Mouse (Mus musculus): ENCODE data around the gene Tmem120b. TPM values are rescaled to one million over a fixed set of nuclear protein-coding genes. Genes with fewer than 3 reads are reported as not detected.

The Tmem120b gene
- polyA plus RNA-seq, 1 experiment from 2014 or later: 20.7 TPM

- H3K4me2 ChIP-seq: no peak overlapping the region
- ATAC-seq (ENCODE audit: low FRiP score, low read depth): no peak
- no peak overlapping the region for H3K4me3 ChIP-seq
- H3K9ac ChIP-seq: no peak overlapping the region
- 77% methylated on average over 8 of the region's 8 CpGs for WGBS
- H3K9me3 ChIP-seq: no peaks in the 10 kb centered on the region
- peaks cover 5% of the 10 kb centered on the region for H3K36me3 ChIP-seq
- H3K27ac ChIP-seq (replicated peaks): no peak overlapping the region
- no peaks in the 10 kb centered on the region for H3K4me1 ChIP-seq (replicated peaks)
- no peaks in the 10 kb centered on the region for H3K27me3 ChIP-seq
Measured at GRCm38 (mm10) chr5:123103556-123103955, 35.3 kb downstream of the Tmem120b start.

- 85% methylated on average over 6 of the region's 6 CpGs for WGBS
- no peak overlapping the region for H3K4me2 ChIP-seq
- no peaks in the 10 kb centered on the region for H3K9me3 ChIP-seq
- H3K27ac ChIP-seq (replicated peaks): no peak overlapping the region
- peaks cover 11% of the 10 kb centered on the region for H3K4me1 ChIP-seq (replicated peaks)
- ATAC-seq (ENCODE audit: low FRiP score, low read depth): no peak
- no peak overlapping the region for H3K4me3 ChIP-seq
- H3K9ac ChIP-seq: no peak overlapping the region
- peaks cover 3% of the 10 kb centered on the region; the same call in 1 of the 2 replicates for H3K36me3 ChIP-seq
- H3K27me3 ChIP-seq: no peaks in the 10 kb centered on the region
Measured at GRCm38 (mm10) chr5:123104769-123105168, 36.6 kb downstream of the Tmem120b start.

GRCm38 (mm10) chr5:123109452-123110203 lies 41.4 kb downstream of the Tmem120b start:
- H3K9me3 ChIP-seq: no peaks in the 10 kb centered on the region
- no peaks in the 10 kb centered on the region for H3K36me3 ChIP-seq
- WGBS: 22% methylated on average over 13 of the region's 13 CpGs
- H3K27ac ChIP-seq (replicated peaks): peak overlapping the region; percentile 73
- no peak overlapping the region for H3K9ac ChIP-seq
- 0 out of 2 replicates have a peak overlapping the region, but pooled peaks have one; percentile 3 for H3K4me3 ChIP-seq
- peak overlapping the region; percentile 47 for H3K4me2 ChIP-seq
- peaks cover 23% of the 10 kb centered on the region for H3K4me1 ChIP-seq (replicated peaks)
- ATAC-seq (ENCODE audit: low FRiP score, low read depth): 0 out of 2 replicates have a peak, but pooled peaks have one; percentile 69
- no peaks in the 10 kb centered on the region for H3K27me3 ChIP-seq

GRCm38 (mm10) chr5:123110296-123110721 lies 42.1 kb downstream of the Tmem120b start:
- peak; percentile 68 for ATAC-seq (ENCODE audit: low FRiP score, low read depth)
- 0 out of 2 replicates have a peak overlapping the region, but pooled peaks have one; percentile 17 for H3K9ac ChIP-seq

GRCm38 (mm10) chr5:123114109-123114508 lies 45.9 kb downstream of the Tmem120b start:
- Histone ChIP-seq H3K4me2 (no peak overlapping the region), H3K36me3 (no peaks in the 10 kb centered on the region), H3K27me3 (no peaks in the 10 kb centered on the region), H3K4me3 (no peak overlapping the region), H3K27ac (replicated peaks) (no peak overlapping the region), H3K4me1 (replicated peaks) (peaks cover 19% of the 10 kb centered on the region), H3K9me3 (no peaks in the 10 kb centered on the region), H3K9ac (no peak overlapping the region)
- ATAC-seq (ENCODE audit: low FRiP score, low read depth): no peak
- 39% methylated on average over 11 of the region's 11 CpGs for WGBS

More at GRCm38 (mm10) chr5:123110296-123110721, 42.1 kb downstream of the Tmem120b start:
- Histone ChIP-seq H3K27ac (replicated peaks) (peak overlapping the region; percentile 73), H3K9me3 (no peaks in the 10 kb centered on the region), H3K4me1 (replicated peaks) (peaks cover 23% of the 10 kb centered on the region), H3K36me3 (no peaks in the 10 kb centered on the region), H3K27me3 (no peaks in the 10 kb centered on the region), H3K4me2 (peak overlapping the region; percentile 47; the same call in 1 of the 2 replicates), H3K4me3 (no peak overlapping the region)
- WGBS: 27% methylated on average over 13 of the region's 13 CpGs

- 30% methylated on average over 7 of the region's 7 CpGs for WGBS
- ATAC-seq (ENCODE audit: low FRiP score, low read depth): no peak
- no peak overlapping the region for H3K9ac ChIP-seq
- H3K4me2 ChIP-seq: no peak overlapping the region
- no peak overlapping the region for H3K4me3 ChIP-seq
- H3K27ac ChIP-seq (replicated peaks): no peak overlapping the region
- no peaks in the 10 kb centered on the region for H3K9me3 ChIP-seq
- H3K27me3 ChIP-seq: no peaks in the 10 kb centered on the region
- H3K4me1 ChIP-seq (replicated peaks): peaks cover 10% of the 10 kb centered on the region
- no peaks in the 10 kb centered on the region for H3K36me3 ChIP-seq
Measured at GRCm38 (mm10) chr5:123114924-123115323, 46.7 kb downstream of the Tmem120b start.

- Histone ChIP-seq H3K4me3 (no peak overlapping the region), H3K4me2 (no peak overlapping the region), H3K9me3 (no peaks in the 10 kb centered on the region), H3K27me3 (no peaks in the 10 kb centered on the region), H3K9ac (no peak overlapping the region), H3K27ac (replicated peaks) (no peak overlapping the region), H3K4me1 (replicated peaks) (no peaks in the 10 kb centered on the region), H3K36me3 (no peaks in the 10 kb centered on the region)
- WGBS: 74% methylated on average over 8 of the region's 8 CpGs
- no peak for ATAC-seq (ENCODE audit: low FRiP score, low read depth)
Measured at GRCm38 (mm10) chr5:123116080-123116479, 47.9 kb downstream of the Tmem120b start.

- no peaks in the 10 kb centered on the region for H3K36me3 ChIP-seq
- no peak overlapping the region for H3K4me2 ChIP-seq
- H3K27me3 ChIP-seq: no peaks in the 10 kb centered on the region
- whole genome bisulfite sequencing: 19% methylated on average over 10 of the region's 10 CpGs
- H3K27ac ChIP-seq (replicated peaks): no peak overlapping the region
- no peaks in the 10 kb centered on the region for H3K9me3 ChIP-seq
- H3K9ac ChIP-seq: no peak overlapping the region
- no peaks in the 10 kb centered on the region for H3K4me1 ChIP-seq (replicated peaks)
- no peak; the same call in 1 of the 2 replicates for ATAC-seq (ENCODE audit: low FRiP score, low read depth)
- no peak overlapping the region for H3K4me3 ChIP-seq
Measured at GRCm38 (mm10) chr5:123117257-123117656, 49.0 kb downstream of the Tmem120b start.

- Histone ChIP-seq H3K27me3 (no peaks in the 10 kb centered on the region), H3K4me3 (no peak overlapping the region), H3K27ac (replicated peaks) (no peak overlapping the region), H3K9me3 (no peaks in the 10 kb centered on the region), H3K36me3 (no peaks in the 10 kb centered on the region), H3K9ac (no peak overlapping the region), H3K4me1 (replicated peaks) (no peaks in the 10 kb centered on the region), H3K4me2 (no peak overlapping the region)
- no peak for ATAC-seq (ENCODE audit: low FRiP score, low read depth)
- 88% methylated on average over 8 of the region's 8 CpGs for WGBS
Measured at GRCm38 (mm10) chr5:123117773-123118172, 49.6 kb downstream of the Tmem120b start.

- Histone ChIP-seq H3K4me1 (replicated peaks) (no peaks in the 10 kb centered on the region), H3K27ac (replicated peaks) (no peak overlapping the region), H3K4me2 (no peak overlapping the region), H3K4me3 (no peak overlapping the region), H3K9me3 (no peaks in the 10 kb centered on the region), H3K36me3 (no peaks in the 10 kb centered on the region), H3K27me3 (no peaks in the 10 kb centered on the region), H3K9ac (no peak overlapping the region)
- no peak for ATAC-seq (ENCODE audit: low FRiP score, low read depth)
- 78% methylated on average over 10 of the region's 10 CpGs for WGBS
Measured at GRCm38 (mm10) chr5:123118826-123119225, 50.6 kb downstream of the Tmem120b start.

GRCm38 (mm10) chr5:123120624-123121215 lies 52.5 kb downstream of the Tmem120b start:
- no peaks in the 10 kb centered on the region for H3K9me3 ChIP-seq

GRCm38 (mm10) chr5:123122181-123122580 lies 54.0 kb downstream of the Tmem120b start:
- no peaks in the 10 kb centered on the region for H3K27me3 ChIP-seq
- no peak overlapping the region for H3K27ac ChIP-seq (replicated peaks)
- no peaks in the 10 kb centered on the region for H3K4me1 ChIP-seq (replicated peaks)
- no peak overlapping the region for H3K4me2 ChIP-seq
- H3K4me3 ChIP-seq: no peak overlapping the region
- no peaks in the 10 kb centered on the region for H3K9me3 ChIP-seq
- H3K9ac ChIP-seq: no peak overlapping the region
- no peak for ATAC-seq (ENCODE audit: low FRiP score, low read depth)
- no peaks in the 10 kb centered on the region for H3K36me3 ChIP-seq
- WGBS: 95% methylated on average over 4 of the region's 4 CpGs

More at GRCm38 (mm10) chr5:123120624-123121215, 52.5 kb downstream of the Tmem120b start:
- Histone ChIP-seq H3K27ac (replicated peaks) (no peak overlapping the region), H3K4me3 (no peak overlapping the region), H3K36me3 (no peaks in the 10 kb centered on the region), H3K4me2 (no peak overlapping the region), H3K9ac (no peak overlapping the region), H3K4me1 (replicated peaks) (no peaks in the 10 kb centered on the region), H3K27me3 (no peaks in the 10 kb centered on the region)
- WGBS: 42% methylated on average over 7 of the region's 7 CpGs
- no peak for ATAC-seq (ENCODE audit: low FRiP score, low read depth)
